Mouse (Mus musculus) olfactory bulb, adult 2 months (tissue): ENCODE data around the gene Glb1l2.

Experiments used
- CTCF ChIP-seq: fragments of 200-500 bp; IDR thresholded peaks from 2 replicates; pipeline ENCODE4 v1.5.1; 2012; ENCODE audit warnings: low read depth, mild to moderate bottlenecking, low read length, moderate library complexity; ENCODE audit not compliant: insufficient read depth
- POLR2A ChIP-seq: fragments of 200-500 bp; IDR thresholded peaks from 2 replicates; pipeline ENCODE4 v1.6.1; 2012; ENCODE audit warnings: mild to moderate bottlenecking, low read depth, low read length, moderate library complexity; ENCODE audit not compliant: insufficient read depth

DNA sequence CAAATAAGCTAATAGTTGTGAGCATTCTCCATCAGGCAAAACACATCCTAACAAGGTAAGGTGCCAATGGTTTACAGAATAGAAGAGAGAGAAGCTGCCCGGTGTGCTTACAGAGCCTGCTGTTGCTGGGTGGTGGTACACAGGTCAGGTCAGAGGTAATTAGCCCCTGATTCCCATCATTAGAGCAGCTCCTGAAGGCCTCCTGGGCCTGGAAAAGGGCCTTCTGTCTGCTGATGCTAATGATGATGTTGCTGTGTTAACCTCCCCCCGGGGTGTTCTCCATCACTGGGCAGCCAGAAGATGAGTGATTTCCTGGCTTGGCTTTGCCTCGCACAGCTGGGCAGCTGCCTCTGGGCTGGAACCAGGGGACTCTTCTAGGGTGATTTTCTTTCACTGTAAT lies 87.9 kb downstream of the Glb1l2 start:
- TF ChIP-seq CTCF (no peak), POLR2A (no peak)
